30 mouse cellular contexts compared by ENCODE assay signal in the genomic region with DNA sequence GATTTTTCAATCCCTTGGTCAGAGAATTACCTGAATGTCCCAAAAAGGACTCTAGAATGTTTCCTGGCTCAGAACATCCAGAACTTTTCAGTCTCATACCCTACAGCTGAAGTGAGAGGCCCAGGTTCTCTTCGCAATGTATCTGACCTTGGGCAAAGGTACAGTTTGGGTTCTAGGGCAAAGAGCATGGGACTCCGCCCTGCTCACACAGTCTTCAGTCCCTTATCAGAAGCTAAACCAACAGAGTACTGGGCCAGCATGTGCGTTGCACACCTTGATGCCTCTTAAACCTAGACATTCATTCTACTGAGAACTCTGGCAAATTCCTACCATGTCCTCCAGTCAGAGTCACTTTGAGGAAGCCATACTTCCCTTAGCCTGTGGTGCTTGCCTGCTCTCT. TPM values are rescaled to one million over a fixed set of nuclear protein-coding genes. Genes with fewer than 3 reads are reported as not detected.
A peak's percentile ranks its signal among the peaks of the same experiment; 100 is the strongest.
DNase-seq lines count a peak whose midpoint lies in the region; ATAC-seq and TF ChIP-seq lines count a peak whose summit lies in the region.
"Had no signal": no experiment of that assay in that cellular context is flagged by ENCODE, and none has a peak within 500 bp of the region (broad histone marks: within the 10 kb centered on the region; RNA-seq: fewer than 3 reads in every experiment).

No protein-coding gene starts in this region.

- no peak for TF ChIP-seq EP300 in liver, postnatal 0 days (IDR thresholded peaks at IDR 0.05; ENCODE audit: low read depth)

- 92% methylated on average over 3 of the region's 3 CpGs for WGBS in cerebellum, adult 2 months
- WGBS in liver, adult 2 months, result 40% methylated on average over 3 of the region's 3 CpGs
- WGBS in liver, postnatal 0 days (ENCODE audit: insufficient replicate concordance), result 58% methylated on average over 3 of the region's 3 CpGs
- WGBS in stomach, embryonic 15.5 days, result 76% methylated on average over 3 of the region's 3 CpGs

- H3K9ac ChIP-seq in liver, adult 2 months (ENCODE audit: low read depth, low read length), result no peak overlapping the region
- no peak overlapping the region for H3K9ac ChIP-seq in liver, postnatal 0 days (replicated peaks)
- H3K9ac ChIP-seq in stomach, embryonic 15.5 days, result no peak overlapping the region
- H3K9ac ChIP-seq: embryonic facial prominence, embryonic 12.5 days; embryonic facial prominence, embryonic 15.5 days; forebrain, embryonic 12.5 days; forebrain, embryonic 15.5 days; heart, embryonic 12.5 days; heart, embryonic 15.5 days; hindbrain, embryonic 13.5 days had no signal

- TF ChIP-seq POLR2A in cerebellum, adult 2 months (IDR thresholded peaks at IDR 0.05; ENCODE audit: borderline replicate concordance, insufficient read depth, low read length), result no peak
- no peak for TF ChIP-seq POLR2A in liver, adult 2 months (IDR thresholded peaks at IDR 0.05; ENCODE audit: extremely low read depth, insufficient read depth, low read length)

- peaks cover 10% of the 10 kb centered on the region for H3K4me1 ChIP-seq in cerebellum, adult 2 months (ENCODE audit: control insufficient read depth, insufficient read depth, low read length)
- peaks cover 9% of the 10 kb centered on the region; the same call in 1 of the 2 replicates for H3K4me1 ChIP-seq in liver, adult 2 months (ENCODE audit: control insufficient read depth, insufficient read depth, low read length)
- peaks cover 7% of the 10 kb centered on the region; the same call in 1 of the 2 replicates for H3K4me1 ChIP-seq in liver, postnatal 0 days (ENCODE audit: insufficient read depth)
- H3K4me1 ChIP-seq in stomach, embryonic 15.5 days, result no peaks in the 10 kb centered on the region
- H3K4me1 ChIP-seq: embryonic facial prominence, embryonic 15.5 days; forebrain, embryonic 15.5 days; heart, embryonic 12.5 days; heart, embryonic 15.5 days; hindbrain, embryonic 10.5 days; hindbrain, embryonic 13.5 days had no signal

- peak; percentile 47; the same call in 1 of the 2 replicates for ATAC-seq in cerebellum, adult (ENCODE audit: insufficient number of reproducible peaks, low FRiP score, low TSS enrichment)
- no peak for ATAC-seq in liver, postnatal 0 days
- ATAC-seq in stomach, embryonic 15.5 days (ENCODE audit: insufficient read depth, low FRiP score, low read depth), result peak; percentile 60
- ATAC-seq in inflammation-experienced regulatory T-cells, adult 6 months, result no peak
- no peak for ATAC-seq in frontal cortex, adult (ENCODE audit: low TSS enrichment)
- ATAC-seq: forebrain, embryonic 15.5 days; hindbrain, embryonic 16.5 days; Patski had no signal

- TF ChIP-seq CTCF in cerebellum, adult 2 months (IDR thresholded peaks at IDR 0.05; ENCODE audit: borderline replicate concordance, insufficient read depth, low read depth, low read length), result no peak
- no peak for TF ChIP-seq CTCF in liver, adult 2 months (IDR thresholded peaks at IDR 0.05; ENCODE audit: low read depth, low read length)
- TF ChIP-seq CTCF in liver, postnatal 0 days (IDR thresholded peaks at IDR 0.05; ENCODE audit: low read depth), result no peak

- no peak for DNase-seq in cerebellum, adult 2 months
- peak; percentile 77 for DNase-seq in liver, adult 2 months (ENCODE audit: extremely low read depth, low read depth, low spot score)
- DNase-seq in liver, postnatal 0 days, result no peak
- DNase-seq in lung, postnatal 36 days, result no peak
- DNase-seq: adrenal gland, postnatal 10 days; adrenal gland, postnatal 36 days; gastrocnemius, postnatal 10 days; gastrocnemius, postnatal 36 days; heart, postnatal 10 days; heart, postnatal 36 days had no signal

- H3K4me3 ChIP-seq in cerebellum, adult 2 months (replicated peaks; ENCODE audit: insufficient read depth, low read depth, low read length), result no peak overlapping the region
- H3K4me3 ChIP-seq in liver, adult 2 months (ENCODE audit: insufficient read depth, low read depth, low read length), result no peak overlapping the region
- H3K4me3 ChIP-seq in liver, postnatal 0 days (ENCODE audit: low read depth, low read length), result no peak overlapping the region
- no peak overlapping the region for H3K4me3 ChIP-seq in stomach, embryonic 15.5 days (replicated peaks)
- H3K4me3 ChIP-seq: embryonic facial prominence, embryonic 12.5 days; embryonic facial prominence, embryonic 15.5 days; erythroblast, embryonic 14.5 days; forebrain, embryonic 12.5 days; forebrain, embryonic 15.5 days; heart, embryonic 12.5 days; heart, embryonic 15.5 days; hindbrain, embryonic 10.5 days; hindbrain, embryonic 13.5 days had no signal

- H3K27me3 ChIP-seq in cerebellum, adult 2 months (ENCODE audit: control insufficient read depth, insufficient read depth, low read length), result no peaks in the 10 kb centered on the region
- H3K27me3 ChIP-seq in liver, adult 2 months (ENCODE audit: control insufficient read depth, insufficient read depth, low read length), result no peaks in the 10 kb centered on the region
- H3K27me3 ChIP-seq in liver, postnatal 0 days (ENCODE audit: insufficient read depth, low read length), result no peaks in the 10 kb centered on the region
- H3K27me3 ChIP-seq in stomach, embryonic 15.5 days (replicated peaks), result no peaks in the 10 kb centered on the region
- H3K27me3 ChIP-seq: CH12.LX; embryonic facial prominence, embryonic 12.5 days; embryonic facial prominence, embryonic 15.5 days; forebrain, embryonic 12.5 days; forebrain, embryonic 15.5 days; heart, embryonic 12.5 days; heart, embryonic 15.5 days; hindbrain, embryonic 13.5 days; Patski had no signal

- H3K9me3 ChIP-seq in liver, postnatal 0 days (ENCODE audit: low read length), result no peaks in the 10 kb centered on the region
- no peaks in the 10 kb centered on the region for H3K9me3 ChIP-seq in stomach, embryonic 15.5 days
- H3K9me3 ChIP-seq: embryonic facial prominence, embryonic 12.5 days; embryonic facial prominence, embryonic 15.5 days; forebrain, embryonic 12.5 days; forebrain, embryonic 15.5 days; G1E; heart, embryonic 12.5 days; heart, embryonic 15.5 days; hindbrain, embryonic 10.5 days; hindbrain, embryonic 13.5 days had no signal

- no peaks in the 10 kb centered on the region for H3K36me3 ChIP-seq in liver, adult 2 months (ENCODE audit: control insufficient read depth, insufficient read depth, low read length)
- no peaks in the 10 kb centered on the region for H3K36me3 ChIP-seq in liver, postnatal 0 days (replicated peaks; ENCODE audit: insufficient read depth, low read length)
- H3K36me3 ChIP-seq in stomach, embryonic 15.5 days, result no peaks in the 10 kb centered on the region
- H3K36me3 ChIP-seq: embryonic facial prominence, embryonic 12.5 days; embryonic facial prominence, embryonic 15.5 days; forebrain, embryonic 12.5 days; forebrain, embryonic 15.5 days; G1E; heart, embryonic 12.5 days; heart, embryonic 15.5 days; hindbrain, embryonic 10.5 days; hindbrain, embryonic 13.5 days had no signal

- H3K27ac ChIP-seq in cerebellum, adult 2 months (ENCODE audit: insufficient read depth, low read length), result no peak overlapping the region
- no peak overlapping the region for H3K27ac ChIP-seq in liver, adult 2 months (replicated peaks; ENCODE audit: insufficient read depth, low read depth, low read length)
- no peak overlapping the region for H3K27ac ChIP-seq in liver, postnatal 0 days (ENCODE audit: low read depth)
- no peak overlapping the region for H3K27ac ChIP-seq in stomach, embryonic 15.5 days
- H3K27ac ChIP-seq: embryonic facial prominence, embryonic 12.5 days; embryonic facial prominence, embryonic 15.5 days; forebrain, embryonic 12.5 days; forebrain, embryonic 15.5 days; heart, embryonic 15.5 days; hindbrain, embryonic 10.5 days; hindbrain, embryonic 13.5 days had no signal

- H3K79me2 ChIP-seq in liver, adult 2 months (ENCODE audit: control insufficient read depth, insufficient read depth, low read length), result no peaks in the 10 kb centered on the region

- no peak overlapping the region for H3K4me2 ChIP-seq in liver, postnatal 0 days (ENCODE audit: low read depth, low read length)
- no peak overlapping the region for H3K4me2 ChIP-seq in stomach, embryonic 15.5 days
- H3K4me2 ChIP-seq: embryonic facial prominence, embryonic 12.5 days; embryonic facial prominence, embryonic 15.5 days; forebrain, embryonic 12.5 days; forebrain, embryonic 15.5 days; heart, embryonic 12.5 days; heart, embryonic 15.5 days; hindbrain, embryonic 13.5 days had no signal

RNA-seq across cellular contexts. Expression of gene Ces2b, which starts 21.9 kb away (rescaled TPM):
- polyA plus RNA-seq in cerebellum, adult 2 months (2012; rRNA removed), result 0.06 TPM in 1 of 2 replicates, not detected in the other
- 0.07 and 0.46 TPM in 2 replicates for total RNA-seq in liver, adult 2 months (2014; rRNA removed)
- 0.05 and 0.29 TPM in 2 replicates for polyA plus RNA-seq in liver, adult 2 months (2012; rRNA removed)
- 0.19 and 0.30 TPM in 2 replicates for polyA plus RNA-seq in liver, postnatal 0 days (2015; fragmentation: Nextera tagmentation; extraction: Ambion mirVana)
- 0.55 and 0.59 TPM in 2 replicates for polyA plus RNA-seq in stomach, embryonic 15.5 days (2015; fragmentation: Nextera tagmentation; extraction: Ambion mirVana)
- polyA plus RNA-seq in inflammation-experienced regulatory T-cells, adult 6 months (2017; shearing (Covaris generic)), result under 1 TPM in 1 of 3 experiments, not detected in 2; 0.13 TPM
- total RNA-seq: CH12.LX; common myeloid progenitor, adult 5-6 weeks; granulocyte monocyte progenitor cell, adult 5-6 weeks had no signal
- polyA plus RNA-seq: erythroblast, embryonic 14.5 days; G1E; heart, embryonic 12.5 days; Patski had no signal

RNA-seq across cellular contexts. Expression of gene Ces2c, which starts 37.4 kb away (rescaled TPM):
- not detected in 2 replicates for polyA plus RNA-seq in cerebellum, adult 2 months (2012; rRNA removed)
- 27.8 and 111 TPM in 2 replicates for total RNA-seq in liver, adult 2 months (2014; rRNA removed)
- 36.1 and 49.1 TPM in 2 replicates for polyA plus RNA-seq in liver, adult 2 months (2012; rRNA removed)
- 1.9 TPM in 2 replicates for polyA plus RNA-seq in liver, postnatal 0 days (2015; fragmentation: Nextera tagmentation; extraction: Ambion mirVana)
- 0.80 and 0.87 TPM in 2 replicates for polyA plus RNA-seq in stomach, embryonic 15.5 days (2015; fragmentation: Nextera tagmentation; extraction: Ambion mirVana)
- 10 to 100 TPM; 13.5 to 37.4 (median 35.5) TPM for polyA plus RNA-seq in inflammation-experienced regulatory T-cells, adult 6 months (2017; shearing (Covaris generic))
- total RNA-seq: adrenal gland, adult 18-20 months; adrenal gland, postnatal 36 days; common myeloid progenitor, adult 5-6 weeks; granulocyte monocyte progenitor cell, adult 5-6 weeks; heart, postnatal 10 days; heart, postnatal 36 days had no signal
- polyA plus RNA-seq: embryonic facial prominence, embryonic 12.5 days; embryonic facial prominence, embryonic 15.5 days; erythroblast, embryonic 14.5 days; forebrain, embryonic 12.5 days; forebrain, embryonic 15.5 days; G1E; heart, embryonic 12.5 days; heart, embryonic 15.5 days; hindbrain, embryonic 10.5 days; hindbrain, embryonic 13.5 days; hindbrain, embryonic 16.5 days; Patski had no signal

Comparison
In these comparisons a context has a peak if more than half of its experiments do, and no peak if none do; other contexts are left out.
1. ATAC-seq: peak in cerebellum, adult (single experiment) and stomach, embryonic 15.5 days (single experiment); none in liver, postnatal 0 days (single experiment), inflammation-experienced regulatory T-cells, adult 6 months (single experiment) and frontal cortex, adult (single experiment).